Mouse (Mus musculus) forebrain, embryonic 14.5 days (tissue): ENCODE data around the gene Kcnb1. TPM values are rescaled to one million over a fixed set of nuclear protein-coding genes. Genes with fewer than 3 reads are reported as not detected.
A peak's percentile ranks its signal among the peaks of the same experiment; 100 is the strongest.

ENCODE experiments used
- ATAC-seq: fragments of 200-750 bp; cut with Nextera tagmentation; 2 replicates; pipeline ENCODE4 v1.8.0; 2017; ENCODE audit warnings: mild to moderate bottlenecking, moderate library complexity
- DNase-seq: peaks from one replicate; pipeline ENCODE4 v3.0.0-alpha.2; 2015; ENCODE audit warnings: low spot score
- H3K27ac ChIP-seq: fragments of 300-500 bp; sonication (generic); 2 replicates; pipeline ENCODE4 v1.5.1; 2014; ENCODE audit warnings: low read depth, mild to moderate bottlenecking, control low read depth, low read length, moderate library complexity
- H3K27me3 ChIP-seq: fragments of 300-500 bp; sonication (generic); replicated peaks from 2 replicates; pipeline ENCODE4 v1.6.1; 2014; ENCODE audit warnings: low read length, control low read depth, mixed read lengths; ENCODE audit not compliant: control insufficient read depth, insufficient read depth
- H3K36me3 ChIP-seq: fragments of 300-500 bp; sonication (generic); 2 replicates; pipeline ENCODE4 v1.6.1; 2014; ENCODE audit warnings: low read length, control low read depth; ENCODE audit not compliant: control insufficient read depth, insufficient read depth
- H3K4me1 ChIP-seq: fragments of 300-500 bp; sonication (generic); 2 replicates; pipeline ENCODE4 v1.6.1; 2014; ENCODE audit warnings: antibody characterized with exemption, low read length, control low read depth; ENCODE audit not compliant: control insufficient read depth, insufficient read depth
- H3K4me2 ChIP-seq: fragments of 300-500 bp; sonication (generic); 2 replicates; pipeline ENCODE4 v1.6.1; 2014; ENCODE audit warnings: mild to moderate bottlenecking, control low read depth, low read length
- H3K4me3 ChIP-seq: fragments of 300-500 bp; sonication (generic); 2 replicates; pipeline ENCODE4 v1.5.1; 2014; ENCODE audit warnings: low read depth, low read length, control low read depth
- H3K9ac ChIP-seq: fragments of 300-500 bp; sonication (generic); 2 replicates; pipeline ENCODE4 v1.6.1; 2014; ENCODE audit warnings: mild to moderate bottlenecking, low read length, control low read depth, moderate library complexity
- H3K9me3 ChIP-seq: fragments of 300-500 bp; sonication (generic); replicated peaks from 2 replicates; pipeline ENCODE4 v1.6.1; 2016; ENCODE audit warnings: low read length, control low read depth, mixed read lengths; ENCODE audit not compliant: control insufficient read depth
- WGBS: fragments of 180-500 bp; shearing (Covaris S2); extraction: QIAGEN DNeasy Blood & Tissue Kit; methylation state at CpG from one replicate; pipeline ENCODE4 v1.1.7; 2014; 5-methylcytosine and 5-hydroxymethylcytosine counted together
- polyA plus RNA-seq: library from polyadenylated mRNA; unstranded; fragments of >200 nt; fragmentation: Nextera tagmentation; extraction: Ambion mirVana; gene quantifications from 2 replicates; pipeline ENCODE4 v1.2.1, GENCODE M21; 2014

The Kcnb1 gene
- polyA plus RNA-seq, 1 experiment from 2014 or later: 1.6 TPM

GRCm38 (mm10) chr2:167055386-167055785 is 134.6 kb downstream of the Kcnb1 start:
- ATAC-seq (no peak), DNase-seq (no peak)
- H3K4me1 ChIP-seq: 0 out of 2 replicates have a peak, but pooled peaks cover 4% of the 10 kb centered on the region
- H3K4me2 ChIP-seq: no peak overlapping the region
- no peak overlapping the region for H3K4me3 ChIP-seq
- H3K27me3 ChIP-seq: no peaks in the 10 kb centered on the region
- no peaks in the 10 kb centered on the region for H3K9me3 ChIP-seq
- 88% methylated on average over 15 of the region's 15 CpGs for WGBS
- no peak overlapping the region for H3K27ac ChIP-seq
- no peak overlapping the region for H3K9ac ChIP-seq
- H3K36me3 ChIP-seq: peaks cover 63% of the 10 kb centered on the region

GRCm38 (mm10) chr2:167053127-167053844 is 136.7 kb downstream of the Kcnb1 start:
- DNase-seq (no peak), ATAC-seq (no peak)
- no peak overlapping the region for H3K4me3 ChIP-seq
- 0 out of 2 replicates have a peak, but pooled peaks cover 4% of the 10 kb centered on the region for H3K4me1 ChIP-seq
- no peak overlapping the region for H3K4me2 ChIP-seq
- H3K9ac ChIP-seq: 0 out of 2 replicates have a peak overlapping the region, but pooled peaks have one; percentile 5
- peaks cover 76% of the 10 kb centered on the region for H3K36me3 ChIP-seq
- H3K9me3 ChIP-seq: no peaks in the 10 kb centered on the region
- H3K27ac ChIP-seq: no peak overlapping the region
- 64% methylated on average over 9 of the region's 9 CpGs for WGBS
- H3K27me3 ChIP-seq: no peaks in the 10 kb centered on the region

- no peak overlapping the region for H3K4me2 ChIP-seq
- no peaks in the 10 kb centered on the region for H3K9me3 ChIP-seq
- no peak overlapping the region for H3K27ac ChIP-seq
- H3K27me3 ChIP-seq: no peaks in the 10 kb centered on the region
- peaks cover 74% of the 10 kb centered on the region for H3K36me3 ChIP-seq
- 84% methylated on average over 8 of the region's 8 CpGs for WGBS
- no peak overlapping the region for H3K4me3 ChIP-seq
- DNase-seq: no peak
- 0 out of 2 replicates have a peak, but pooled peaks cover 4% of the 10 kb centered on the region for H3K4me1 ChIP-seq
- ATAC-seq: no peak
- H3K9ac ChIP-seq: no peak overlapping the region
Measured at GRCm38 (mm10) chr2:167048698-167049358, 141.1 kb downstream of the Kcnb1 start.

- Histone ChIP-seq H3K36me3 (peaks cover 75% of the 10 kb centered on the region), H3K27me3 (no peaks in the 10 kb centered on the region), H3K9ac (no peak overlapping the region), H3K9me3 (no peaks in the 10 kb centered on the region), H3K4me1 (0 out of 2 replicates have a peak, but pooled peaks cover 1% of the 10 kb centered on the region), H3K27ac (no peak overlapping the region), H3K4me2 (no peak overlapping the region), H3K4me3 (no peak overlapping the region)
- WGBS: 93% methylated on average over 10 of the region's 10 CpGs
- DNase-seq: no peak
- no peak for ATAC-seq
Measured at GRCm38 (mm10) chr2:167048223-167048622, 141.7 kb downstream of the Kcnb1 start.

Other genes with a start within 250 kb of the Kcnb1 start
- gene Stau1, start 193.9 kb downstream of the Kcnb1 start, polyA plus RNA-seq: 81.7 and 102 TPM in 2 replicates
- gene Ddx27, start 175.0 kb downstream of the Kcnb1 start, polyA plus RNA-seq: 23.2 and 27.8 TPM in 2 replicates
- gene Znfx1, start 127.1 kb downstream of the Kcnb1 start, polyA plus RNA-seq: 4.9 and 5.9 TPM in 2 replicates
- gene Ptgis, start 50.4 kb upstream of the Kcnb1 start, polyA plus RNA-seq: 3.7 and 3.9 TPM in 2 replicates
- 10.9 and 12.0 TPM in 2 replicates for gene B4galt5, start 159.0 kb upstream of the Kcnb1 start, polyA plus RNA-seq
- 13.8 and 15.9 TPM in 2 replicates for gene Slc9a8, start 231.6 kb upstream of the Kcnb1 start, polyA plus RNA-seq